Mouse (Mus musculus) testis, adult 2 months (tissue): ENCODE measurements around the gene Prlh.

Experiments
- CTCF ChIP-seq: fragments of 200-500 bp; IDR thresholded peaks from 2 replicates; pipeline ENCODE4 v1.5.1; 2012; ENCODE audit warnings: low read depth, mild to moderate bottlenecking, inconsistent platforms, low read length, moderate library complexity; ENCODE audit not compliant: control insufficient read depth, insufficient read depth, insufficient replicate concordance
- POLR2A ChIP-seq: fragments of 200-500 bp; IDR thresholded peaks from 2 replicates; pipeline ENCODE4 v1.6.1; 2012; ENCODE audit warnings: low read depth, mild to moderate bottlenecking, inconsistent platforms, low read length, moderate library complexity; ENCODE audit not compliant: control insufficient read depth

DNA sequence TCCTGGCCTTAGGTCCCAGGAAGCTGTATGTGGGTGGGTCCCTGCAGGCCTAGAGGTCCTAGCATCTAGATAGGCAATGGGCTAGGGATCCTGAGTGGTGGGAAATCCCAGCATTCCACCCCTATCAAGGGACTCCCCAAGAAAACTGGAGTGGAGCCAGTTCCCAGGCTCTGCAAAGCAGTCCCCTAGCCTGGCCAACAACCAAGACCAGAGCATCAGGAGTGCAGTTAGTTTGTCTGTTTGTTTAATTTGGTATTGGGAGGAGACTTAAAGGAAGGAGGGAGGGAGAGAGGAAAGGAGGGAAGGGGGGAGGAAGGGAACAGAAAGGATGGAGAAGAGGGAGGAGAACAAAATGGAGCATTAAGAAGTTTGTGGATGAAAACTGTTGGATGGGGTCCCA, 43.7 kb upstream of the Prlh start:
- TF ChIP-seq POLR2A: no peak
- no peak for TF ChIP-seq CTCF
